Mouse (Mus musculus) C2C12 (cell line): ENCODE measurements around the gene Gucy1b2.

Experiments
- CEBPB ChIP-seq: IDR thresholded peaks from one replicate; pipeline ENCODE4 v1.6.1; 2011; ENCODE audit warnings: low read depth, mild to moderate bottlenecking, control low read depth, moderate library complexity
- CTCF ChIP-seq: IDR thresholded peaks from one replicate; pipeline ENCODE4 v1.5.1; 2011; ENCODE audit not compliant: control insufficient read depth, insufficient read depth, insufficient read length
- MAX ChIP-seq: IDR thresholded peaks from one replicate; pipeline ENCODE4 v1.6.1; 2011; ENCODE audit warnings: mild to moderate bottlenecking, control low read depth
- MYOG ChIP-seq: IDR thresholded peaks from one replicate; pipeline ENCODE4 v1.6.1; 2011; ENCODE audit not compliant: control insufficient read depth, insufficient read length; ENCODE audit errors: extremely low read depth
- USF1 ChIP-seq: IDR thresholded peaks from one replicate; pipeline ENCODE4 v1.6.1; 2011; ENCODE audit warnings: low read depth, mild to moderate bottlenecking, control low read depth, moderate library complexity

GRCm38 (mm10) chr14:62374001-62374400 is 82.1 kb downstream of the Gucy1b2 start:
- no peak for TF ChIP-seq CEBPB
- TF ChIP-seq CTCF, result no peak
- TF ChIP-seq MYOG, result no peak
- TF ChIP-seq USF1, result no peak
- TF ChIP-seq MAX, result no peak
